ENCODE assay signal across 26 mouse cellular contexts in the genomic region with DNA sequence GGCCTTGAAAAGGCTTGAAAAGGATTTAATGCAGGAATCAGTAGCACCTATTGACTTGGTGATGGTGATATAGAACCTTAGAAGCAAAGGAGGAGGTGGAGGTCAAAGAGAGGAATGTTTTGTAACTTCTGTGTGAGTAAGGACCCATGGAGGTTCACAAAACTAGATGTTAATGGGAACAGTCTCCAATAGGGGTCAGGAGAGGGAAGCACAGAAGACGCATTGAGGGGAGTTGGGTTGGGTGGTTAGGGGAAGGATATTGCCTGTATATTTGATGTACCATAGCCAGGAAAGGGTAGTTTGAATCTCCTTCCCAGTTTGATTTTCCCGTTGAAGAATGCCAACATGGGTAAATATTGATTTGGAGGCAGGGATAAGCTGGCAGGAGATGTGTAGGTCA. TPM values are rescaled to one million over a fixed set of nuclear protein-coding genes. Genes with fewer than 3 reads are reported as not detected.
A peak's percentile ranks its signal among the peaks of the same experiment; 100 is the strongest.
DNase-seq lines count a peak whose midpoint lies in the region; ATAC-seq and TF ChIP-seq lines count a peak whose summit lies in the region.
"Had no signal": no experiment of that assay in that cellular context is flagged by ENCODE, and none has a peak within 500 bp of the region (broad histone marks: within the 10 kb centered on the region; RNA-seq: fewer than 3 reads in every experiment).

No protein-coding gene starts in this region.

- H3K36me3 ChIP-seq in liver, postnatal 0 days (replicated peaks; ENCODE audit: insufficient read depth, low read length) = no peaks in the 10 kb centered on the region
- H3K36me3 ChIP-seq in liver, embryonic 12.5 days = no peaks in the 10 kb centered on the region
- no peaks in the 10 kb centered on the region for H3K36me3 ChIP-seq in stomach, postnatal 0 days (ENCODE audit: control insufficient read depth, insufficient read depth, low read length)
- H3K36me3 ChIP-seq: embryonic facial prominence, embryonic 15.5 days; forebrain, embryonic 10.5 days; heart, embryonic 15.5 days; hindbrain, embryonic 15.5 days had no signal

- H3K4me1 ChIP-seq in liver, postnatal 0 days (ENCODE audit: insufficient read depth) = peaks cover 2% of the 10 kb centered on the region
- no peaks in the 10 kb centered on the region for H3K4me1 ChIP-seq in liver, embryonic 12.5 days
- no peaks in the 10 kb centered on the region for H3K4me1 ChIP-seq in stomach, postnatal 0 days (replicated peaks; ENCODE audit: control insufficient read depth, insufficient read depth)
- H3K4me1 ChIP-seq: heart, embryonic 15.5 days; hindbrain, embryonic 15.5 days had no signal

- DNase-seq in heart, adult 11 months = peak; percentile 40
- no peak for DNase-seq in heart, postnatal 4 days
- no peak for DNase-seq in liver, postnatal 0 days
- no peak for DNase-seq in stomach, postnatal 0 days (ENCODE audit: low spot score)
- no peak for DNase-seq in urinary bladder, postnatal 14 days (ENCODE audit: low spot score)
- DNase-seq: adrenal gland, adult 2 months; adrenal gland, postnatal 25 days; cerebellum, adult 2 months; cerebellum, postnatal 10 days; embryo, embryonic 11 days; gastrocnemius, postnatal 36 days; heart, adult 2 months; heart, postnatal 14 days had no signal

- no peak overlapping the region for H3K27ac ChIP-seq in liver, postnatal 0 days (ENCODE audit: low read depth)
- no peak overlapping the region for H3K27ac ChIP-seq in liver, embryonic 12.5 days
- H3K27ac ChIP-seq in stomach, postnatal 0 days (replicated peaks) = no peak overlapping the region
- H3K27ac ChIP-seq: embryonic facial prominence, embryonic 15.5 days; forebrain, embryonic 10.5 days; heart, adult 2 months; heart, embryonic 15.5 days; hindbrain, embryonic 15.5 days had no signal

- H3K4me2 ChIP-seq in liver, postnatal 0 days (ENCODE audit: low read depth, low read length) = no peak overlapping the region
- H3K4me2 ChIP-seq in liver, embryonic 12.5 days = no peak overlapping the region
- no peak overlapping the region for H3K4me2 ChIP-seq in stomach, postnatal 0 days (replicated peaks; ENCODE audit: low read depth)
- H3K4me2 ChIP-seq: embryonic facial prominence, embryonic 15.5 days; heart, embryonic 11.5 days; heart, embryonic 15.5 days; hindbrain, embryonic 15.5 days had no signal

- H3K9ac ChIP-seq in liver, postnatal 0 days (replicated peaks) = no peak overlapping the region
- H3K9ac ChIP-seq in liver, embryonic 12.5 days = no peak overlapping the region
- H3K9ac ChIP-seq in stomach, postnatal 0 days (ENCODE audit: low read length) = no peak overlapping the region
- H3K9ac ChIP-seq: embryonic facial prominence, embryonic 15.5 days; heart, embryonic 15.5 days; hindbrain, embryonic 15.5 days had no signal

- H3K9me3 ChIP-seq in liver, postnatal 0 days (ENCODE audit: low read length) = no peaks in the 10 kb centered on the region
- no peaks in the 10 kb centered on the region for H3K9me3 ChIP-seq in liver, embryonic 12.5 days (replicated peaks)
- H3K9me3 ChIP-seq in stomach, postnatal 0 days (ENCODE audit: control insufficient read depth, low read length) = no peaks in the 10 kb centered on the region
- H3K9me3 ChIP-seq: embryonic facial prominence, embryonic 15.5 days; forebrain, embryonic 10.5 days; heart, embryonic 15.5 days; hindbrain, embryonic 15.5 days had no signal

- ATAC-seq in liver, postnatal 0 days = no peak
- no peak for ATAC-seq in liver, embryonic 12.5 days
- peak; percentile 44 for ATAC-seq in granulocyte monocyte progenitor cell, adult 5-6 weeks (replicated peaks; ENCODE audit: poor library complexity, severe bottlenecking)
- no peak for ATAC-seq in stomach, postnatal 0 days (ENCODE audit: low FRiP score, low TSS enrichment)
- ATAC-seq: forebrain, embryonic 14.5 days; Patski had no signal

- TF ChIP-seq EP300 in liver, postnatal 0 days (IDR thresholded peaks at IDR 0.05; ENCODE audit: low read depth) = no peak
- no peak for TF ChIP-seq EP300 in stomach, postnatal 0 days (optimal IDR thresholded peaks at IDR 0.05)

- peak; percentile 27; the same call in 1 of the 2 replicates for TF ChIP-seq CTCF in liver, postnatal 0 days (IDR thresholded peaks at IDR 0.05; ENCODE audit: low read depth)
- TF ChIP-seq CTCF in stomach, postnatal 0 days (IDR thresholded peaks at IDR 0.05; ENCODE audit: low read depth) = no peak

- 58% methylated on average over 2 of the region's 2 CpGs for WGBS in liver, postnatal 0 days (ENCODE audit: insufficient replicate concordance)
- 49% methylated on average over 2 of the region's 2 CpGs for WGBS in liver, embryonic 12.5 days (ENCODE audit: insufficient replicate concordance)
- WGBS in stomach, postnatal 0 days = 50% methylated on average over 2 of the region's 2 CpGs

- H3K27me3 ChIP-seq in liver, postnatal 0 days (ENCODE audit: insufficient read depth, low read length) = no peaks in the 10 kb centered on the region
- no peaks in the 10 kb centered on the region for H3K27me3 ChIP-seq in liver, embryonic 12.5 days (replicated peaks)
- no peaks in the 10 kb centered on the region for H3K27me3 ChIP-seq in stomach, postnatal 0 days (ENCODE audit: control insufficient read depth, insufficient read depth, low read length)
- H3K27me3 ChIP-seq: embryonic facial prominence, embryonic 15.5 days; heart, embryonic 15.5 days; hindbrain, embryonic 15.5 days; Patski had no signal

- no peak overlapping the region for H3K4me3 ChIP-seq in liver, postnatal 0 days (ENCODE audit: low read depth, low read length)
- H3K4me3 ChIP-seq in liver, embryonic 12.5 days = no peak overlapping the region
- no peak overlapping the region for H3K4me3 ChIP-seq in stomach, postnatal 0 days (ENCODE audit: low read depth, low read length)
- H3K4me3 ChIP-seq: embryonic facial prominence, embryonic 15.5 days; erythroblast, embryonic 14.5 days; forebrain, embryonic 10.5 days; heart, adult 2 months; heart, embryonic 15.5 days; hindbrain, embryonic 15.5 days had no signal

RNA-seq across cellular contexts. Expression of a gene that starts 5.8 kb away (rescaled TPM):
- 1 to 10 TPM; 1.1 to 1.5 TPM for total RNA-seq in heart, postnatal 4 days (2021)
- polyA plus RNA-seq in liver, postnatal 0 days (2015; fragmentation: Nextera tagmentation; extraction: Ambion mirVana) = 92.6 and 107 TPM in 2 replicates
- polyA plus RNA-seq in liver, embryonic 12.5 days (2016; fragmentation: Nextera tagmentation; extraction: Ambion mirVana) = 9.7 and 11.9 TPM in 2 replicates
- 189 and 190 TPM in 2 replicates for total RNA-seq in granulocyte monocyte progenitor cell, adult 5-6 weeks (2014; fragmentation: Nextera tagmentation)
- 110 and 159 TPM in 2 replicates for total RNA-seq in granulocyte monocyte progenitor cell, adult 5-6 weeks (2017)
- 2.5 and 3.5 TPM in 2 replicates for polyA plus RNA-seq in stomach, postnatal 0 days (2015; fragmentation: Nextera tagmentation; extraction: Ambion mirVana)
- polyA plus RNA-seq: erythroblast, embryonic 14.5 days had no signal

RNA-seq across cellular contexts. Expression of a gene that starts 8.7 kb away (rescaled TPM):
- 1 to 10 TPM; 1.7 to 2.1 TPM for total RNA-seq in heart, postnatal 4 days (2021)
- 46.9 and 55.2 TPM in 2 replicates for polyA plus RNA-seq in liver, postnatal 0 days (2015; fragmentation: Nextera tagmentation; extraction: Ambion mirVana)
- polyA plus RNA-seq in liver, embryonic 12.5 days (2016; fragmentation: Nextera tagmentation; extraction: Ambion mirVana) = 8.0 and 8.8 TPM in 2 replicates
- 8.8 and 13.4 TPM in 2 replicates for total RNA-seq in granulocyte monocyte progenitor cell, adult 5-6 weeks (2014; fragmentation: Nextera tagmentation)
- total RNA-seq in granulocyte monocyte progenitor cell, adult 5-6 weeks (2017) = 16.9 and 19.6 TPM in 2 replicates
- 57.9 and 58.5 TPM in 2 replicates for polyA plus RNA-seq in stomach, postnatal 0 days (2015; fragmentation: Nextera tagmentation; extraction: Ambion mirVana)
- polyA plus RNA-seq: C2C12; erythroblast, embryonic 14.5 days; Patski had no signal

RNA-seq across cellular contexts. Expression of a gene that starts 53.9 kb away (rescaled TPM):
- total RNA-seq in heart, postnatal 4 days (2021) = not detected
- polyA plus RNA-seq in liver, postnatal 0 days (2015; fragmentation: Nextera tagmentation; extraction: Ambion mirVana) = 8.6 and 12.7 TPM in 2 replicates
- polyA plus RNA-seq in liver, embryonic 12.5 days (2016; fragmentation: Nextera tagmentation; extraction: Ambion mirVana) = 0.33 TPM in 1 of 2 replicates, not detected in the other
- not detected in 2 replicates for total RNA-seq in granulocyte monocyte progenitor cell, adult 5-6 weeks (2014; fragmentation: Nextera tagmentation)
- total RNA-seq in granulocyte monocyte progenitor cell, adult 5-6 weeks (2017) = 2.1 TPM in 1 of 2 replicates, not detected in the other
- polyA plus RNA-seq in stomach, postnatal 0 days (2015; fragmentation: Nextera tagmentation; extraction: Ambion mirVana) = 0.33 and 1.1 TPM in 2 replicates
- total RNA-seq: gastrocnemius, adult 8-10 months; gastrocnemius, postnatal 36 days had no signal
- polyA plus RNA-seq: embryonic facial prominence, embryonic 11.5 days; erythroblast, embryonic 14.5 days; heart, embryonic 11.5 days; hindbrain, embryonic 15.5 days had no signal
